Mouse (Mus musculus) forebrain, embryonic 11.5 days (tissue): ENCODE results near the gene Itpk1. TPM values are rescaled to one million over a fixed set of nuclear protein-coding genes. Genes with fewer than 3 reads are reported as not detected.

Experiments used
- ATAC-seq: fragments of 200-750 bp; cut with Nextera tagmentation; replicated peaks from 2 replicates; pipeline ENCODE4 v1.8.0; 2017; ENCODE audit warnings: moderate TSS enrichment; ENCODE audit not compliant: low FRiP score
- DNase-seq: peaks from one replicate; pipeline ENCODE4 v3.0.0-alpha.2; 2017; ENCODE audit warnings: low spot score
- H3K27ac ChIP-seq: fragments of 300-500 bp; sonication (generic); 2 replicates; pipeline ENCODE4 v1.5.1; 2014; ENCODE audit warnings: low read depth, low read length
- H3K27me3 ChIP-seq: fragments of 300-500 bp; sonication (generic); 2 replicates; pipeline ENCODE4 v1.6.1; 2014; ENCODE audit warnings: mild to moderate bottlenecking, low read length, mixed read lengths; ENCODE audit not compliant: control insufficient read depth, insufficient read depth
- H3K36me3 ChIP-seq: fragments of 300-500 bp; sonication (generic); 2 replicates; pipeline ENCODE4 v1.6.1; 2014; ENCODE audit warnings: mild to moderate bottlenecking, low read length, moderate library complexity, mixed read lengths; ENCODE audit not compliant: control insufficient read depth, insufficient read depth
- H3K4me1 ChIP-seq: fragments of 300-500 bp; sonication (generic); replicated peaks from 2 replicates; pipeline ENCODE4 v1.6.1; 2014; ENCODE audit warnings: low read length, mixed read lengths; ENCODE audit not compliant: control insufficient read depth, insufficient read depth
- H3K4me2 ChIP-seq: fragments of 300-500 bp; sonication (generic); 2 replicates; pipeline ENCODE4 v1.6.1; 2014; ENCODE audit warnings: low read depth, mild to moderate bottlenecking, low read length, moderate library complexity, mixed read lengths; ENCODE audit not compliant: severe bottlenecking
- H3K4me3 ChIP-seq: fragments of 300-500 bp; sonication (generic); 2 replicates; pipeline ENCODE4 v1.5.1; 2014; ENCODE audit warnings: low read depth, low read length
- H3K9ac ChIP-seq: fragments of 300-500 bp; sonication (generic); 2 replicates; pipeline ENCODE4 v1.6.1; 2014; ENCODE audit warnings: low read length
- H3K9me3 ChIP-seq: fragments of 300-500 bp; sonication (generic); 2 replicates; pipeline ENCODE4 v1.6.1; 2016; ENCODE audit warnings: low read length, mixed read lengths; ENCODE audit not compliant: control insufficient read depth
- WGBS: fragments of 180-500 bp; shearing (Covaris S2); extraction: QIAGEN DNeasy Blood & Tissue Kit; methylation state at CpG from one replicate; pipeline ENCODE4 v1.1.7; 2014; 5-methylcytosine and 5-hydroxymethylcytosine counted together
- polyA plus RNA-seq: library from polyadenylated mRNA; unstranded; fragments of >200 nt; fragmentation: Nextera tagmentation; extraction: Ambion mirVana; gene quantifications from 2 replicates; pipeline ENCODE4 v1.2.1, GENCODE M21; 2014

Itpk1 gene
- polyA plus RNA-seq, 1 experiment from 2014 or later: 19.6 TPM

GRCm38 (mm10) chr12:102699156-102699555, 5.6 kb downstream of the Itpk1 start:
- no peaks in the 10 kb centered on the region for H3K36me3 ChIP-seq
- no peak overlapping the region for H3K4me3 ChIP-seq
- 19% methylated on average over 1 of the region's 1 CpGs for WGBS
- no peak overlapping the region; the same call in 1 of the 2 replicates for H3K27ac ChIP-seq
- DNase-seq: no peak
- ATAC-seq: no peak
- no peaks in the 10 kb centered on the region for H3K27me3 ChIP-seq
- H3K4me1 ChIP-seq: peaks cover 34% of the 10 kb centered on the region
- no peak overlapping the region for H3K4me2 ChIP-seq
- H3K9me3 ChIP-seq: no peaks in the 10 kb centered on the region
- peak overlapping the region; percentile 28; the same call in 1 of the 2 replicates for H3K9ac ChIP-seq

- no peaks in the 10 kb centered on the region for H3K36me3 ChIP-seq
- H3K4me3 ChIP-seq: no peak overlapping the region
- no peak overlapping the region for H3K4me2 ChIP-seq
- WGBS: 5% methylated on average over 1 of the region's 1 CpGs
- H3K27me3 ChIP-seq: no peaks in the 10 kb centered on the region
- ATAC-seq: peak; percentile 81
- H3K9ac ChIP-seq: peak overlapping the region; percentile 37
- H3K9me3 ChIP-seq: no peaks in the 10 kb centered on the region
- peak; percentile 73 for DNase-seq
- H3K27ac ChIP-seq: peak overlapping the region; percentile 77
- peaks cover 32% of the 10 kb centered on the region for H3K4me1 ChIP-seq
Observed at GRCm38 (mm10) chr12:102698089-102698684, 6.5 kb downstream of the Itpk1 start.

GRCm38 (mm10) chr12:102697381-102697780, 7.3 kb downstream of the Itpk1 start:
- Histone ChIP-seq H3K27ac (no peak overlapping the region), H3K9me3 (no peaks in the 10 kb centered on the region)

GRCm38 (mm10) chr12:102696635-102697354, 7.9 kb downstream of the Itpk1 start:
- Histone ChIP-seq H3K4me1 (peaks cover 23% of the 10 kb centered on the region), H3K9ac (no peak overlapping the region), H3K27ac (no peak overlapping the region), H3K36me3 (no peaks in the 10 kb centered on the region), H3K9me3 (no peaks in the 10 kb centered on the region), H3K27me3 (no peaks in the 10 kb centered on the region), H3K4me3 (no peak overlapping the region), H3K4me2 (no peak overlapping the region)
- ATAC-seq: no peak
- DNase-seq: no peak
- WGBS: 92% methylated on average over 14 of the region's 14 CpGs

More at GRCm38 (mm10) chr12:102697381-102697780, 7.3 kb downstream of the Itpk1 start:
- no peak for DNase-seq
- H3K4me2 ChIP-seq: no peak overlapping the region
- H3K9ac ChIP-seq: peak overlapping the region; percentile 37; the same call in 1 of the 2 replicates
- 76% methylated on average over 7 of the region's 7 CpGs for WGBS
- H3K27me3 ChIP-seq: no peaks in the 10 kb centered on the region
- ATAC-seq: no peak
- peaks cover 28% of the 10 kb centered on the region for H3K4me1 ChIP-seq
- no peaks in the 10 kb centered on the region for H3K36me3 ChIP-seq
- no peak overlapping the region for H3K4me3 ChIP-seq

GRCm38 (mm10) chr12:102695369-102696239, 9.1 kb downstream of the Itpk1 start:
- 63% methylated on average over 18 of the region's 18 CpGs for WGBS
- H3K9ac ChIP-seq: no peak overlapping the region

GRCm38 (mm10) chr12:102691761-102692160, 13.0 kb downstream of the Itpk1 start:
- 86% methylated on average over 5 of the region's 7 CpGs for WGBS

More at GRCm38 (mm10) chr12:102695369-102696239, 9.1 kb downstream of the Itpk1 start:
- no peak for DNase-seq
- Histone ChIP-seq H3K27ac (no peak overlapping the region), H3K4me3 (no peak overlapping the region), H3K36me3 (no peaks in the 10 kb centered on the region), H3K9me3 (no peaks in the 10 kb centered on the region), H3K4me1 (peaks cover 23% of the 10 kb centered on the region), H3K27me3 (no peaks in the 10 kb centered on the region), H3K4me2 (no peak overlapping the region)
- no peak for ATAC-seq

GRCm38 (mm10) chr12:102691180-102691579, 13.6 kb downstream of the Itpk1 start:
- Histone ChIP-seq H3K9me3 (no peaks in the 10 kb centered on the region), H3K4me1 (peaks cover 2% of the 10 kb centered on the region; the same call in 1 of the 2 replicates), H3K36me3 (no peaks in the 10 kb centered on the region), H3K27me3 (no peaks in the 10 kb centered on the region), H3K4me3 (no peak overlapping the region), H3K9ac (no peak overlapping the region), H3K4me2 (no peak overlapping the region), H3K27ac (no peak overlapping the region)
- DNase-seq: no peak
- WGBS: 71% methylated on average over 11 of the region's 11 CpGs
- ATAC-seq: no peak

More at GRCm38 (mm10) chr12:102691761-102692160, 13.0 kb downstream of the Itpk1 start:
- no peaks in the 10 kb centered on the region for H3K27me3 ChIP-seq
- H3K9ac ChIP-seq: no peak overlapping the region
- H3K9me3 ChIP-seq: no peaks in the 10 kb centered on the region
- H3K27ac ChIP-seq: no peak overlapping the region
- no peak overlapping the region for H3K4me2 ChIP-seq
- peaks cover 2% of the 10 kb centered on the region; the same call in 1 of the 2 replicates for H3K4me1 ChIP-seq
- ATAC-seq (no peak), DNase-seq (no peak)
- no peak overlapping the region for H3K4me3 ChIP-seq
- H3K36me3 ChIP-seq: no peaks in the 10 kb centered on the region

GRCm38 (mm10) chr12:102689773-102690563, 14.8 kb downstream of the Itpk1 start:
- no peaks in the 10 kb centered on the region for H3K9me3 ChIP-seq
- 85% methylated on average over 15 of the region's 15 CpGs for WGBS
- no peaks in the 10 kb centered on the region for H3K36me3 ChIP-seq
- H3K4me3 ChIP-seq: no peak overlapping the region
- no peaks in the 10 kb centered on the region for H3K27me3 ChIP-seq
- ATAC-seq (no peak), DNase-seq (no peak)
- no peak overlapping the region for H3K9ac ChIP-seq
- H3K4me2 ChIP-seq: no peak overlapping the region
- H3K4me1 ChIP-seq: peaks cover 4% of the 10 kb centered on the region
- H3K27ac ChIP-seq: no peak overlapping the region
